Mouse (Mus musculus) erythroblast, embryonic 14.5 days (primary cell): ENCODE measurements around the gene Kpna3. TPM values are rescaled to one million over a fixed set of nuclear protein-coding genes. Genes with fewer than 3 reads are reported as not detected.
"Not testable (repeated sequence)": the region's sequence is repeated elsewhere in the genome, so short reads cannot be mapped to it uniquely, and the experiment has no call there.

Experiments used
- H3K27me3 ChIP-seq: 2 replicates; pipeline ENCODE4 v1.6.1; 2012; ENCODE audit warnings: inconsistent platforms; ENCODE audit not compliant: control insufficient read depth
- H3K36me3 ChIP-seq: 2 replicates; pipeline ENCODE4 v1.6.1; 2012; ENCODE audit warnings: mild to moderate bottlenecking, inconsistent platforms; ENCODE audit not compliant: control insufficient read depth
- H3K4me1 ChIP-seq: 2 replicates; pipeline ENCODE4 v1.6.1; 2012; ENCODE audit warnings: inconsistent platforms; ENCODE audit not compliant: control insufficient read depth
- H3K4me3 ChIP-seq: replicated peaks from 2 replicates; pipeline ENCODE3; 2012; ENCODE audit warnings: moderate library complexity, mild to moderate bottlenecking, inconsistent platforms
- H3K9me3 ChIP-seq: 2 replicates; pipeline ENCODE4 v1.6.1; 2012; ENCODE audit warnings: low read length, inconsistent platforms, mixed read lengths; ENCODE audit not compliant: control insufficient read depth
- GATA1 ChIP-seq: IDR thresholded peaks from 2 replicates; pipeline ENCODE4 v1.6.1; 2012; ENCODE audit warnings: low read length, inconsistent platforms, mixed read lengths
- TAL1 ChIP-seq: IDR thresholded peaks from 3 replicates; pipeline ENCODE4 v1.6.1; 2012; ENCODE audit warnings: low read length, inconsistent platforms, mixed read lengths
- polyA plus RNA-seq: library from polyadenylated mRNA; stranded (reverse); fragments of >175 nt; gene quantifications from 2 replicates; pipeline ENCODE4 v1.2.3, GENCODE M21; 2012

Kpna3 gene
- polyA plus RNA-seq, 1 experiment, result 0.49 TPM

DNA sequence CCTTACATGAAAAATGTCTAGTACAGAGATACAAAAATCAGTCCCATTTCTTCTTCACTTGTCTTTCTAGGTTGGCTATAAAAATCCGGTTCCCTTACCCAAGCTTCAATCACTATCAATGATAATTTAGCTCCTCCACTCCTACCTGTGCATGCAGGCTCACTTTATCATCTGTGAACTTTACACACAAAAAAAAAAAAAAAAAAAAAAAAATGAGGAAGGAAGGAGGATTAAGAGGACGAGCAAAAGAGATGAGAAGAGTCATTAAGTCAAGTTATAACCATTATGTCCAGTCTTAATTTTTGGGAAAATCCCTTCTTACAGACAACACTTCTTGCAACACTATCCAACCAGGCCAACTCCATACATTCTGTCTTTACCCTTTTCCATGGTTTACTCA, 2.8 kb downstream of the Kpna3 start:
- H3K4me1 ChIP-seq, result peaks cover 60% of the 10 kb centered on the region
- H3K9me3 ChIP-seq, result no peaks in the 10 kb centered on the region
- H3K4me3 ChIP-seq, result no peak overlapping the region
- no peaks in the 10 kb centered on the region for H3K27me3 ChIP-seq
- TF ChIP-seq TAL1, result no peak
- no peak for TF ChIP-seq GATA1
- peaks cover 30% of the 10 kb centered on the region for H3K36me3 ChIP-seq

DNA sequence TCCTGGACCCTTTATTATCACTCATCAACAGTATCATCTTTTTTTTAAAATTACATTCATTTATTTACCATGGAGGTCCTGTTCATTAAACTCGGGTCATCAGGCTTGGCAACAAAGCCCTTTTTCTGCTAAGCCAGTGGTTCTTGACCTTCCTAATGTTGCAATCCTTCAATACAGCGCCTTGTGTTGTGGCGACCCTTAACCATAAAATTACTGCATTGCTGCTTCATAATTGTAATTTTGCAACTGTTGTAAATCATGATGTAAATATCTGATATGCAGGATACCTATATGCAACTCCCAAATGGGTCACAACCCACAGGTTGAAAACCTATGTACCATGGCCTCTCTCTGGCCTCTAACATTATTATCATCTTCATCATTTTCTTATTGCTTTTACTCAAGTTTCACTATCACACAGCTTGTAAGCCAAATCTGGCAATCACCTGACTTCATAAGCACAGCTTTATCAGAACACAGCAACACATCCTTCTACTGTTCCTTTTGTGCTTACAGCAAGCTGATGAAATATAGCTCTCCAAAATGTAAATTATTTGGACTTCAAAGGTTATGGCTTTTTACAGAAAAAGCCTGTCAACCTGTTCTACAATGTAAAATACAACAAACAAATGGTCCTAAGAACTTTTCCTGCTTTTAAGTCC, 11.4 kb downstream of the Kpna3 start:
- H3K27me3 ChIP-seq, result no peaks in the 10 kb centered on the region
- no peaks in the 10 kb centered on the region for H3K9me3 ChIP-seq
- H3K4me3 ChIP-seq, result no peak overlapping the region
- H3K4me1 ChIP-seq, result peaks cover 39% of the 10 kb centered on the region
- H3K36me3 ChIP-seq, result peaks cover 30% of the 10 kb centered on the region
- TF ChIP-seq GATA1 (no peak), TAL1 (no peak)

DNA sequence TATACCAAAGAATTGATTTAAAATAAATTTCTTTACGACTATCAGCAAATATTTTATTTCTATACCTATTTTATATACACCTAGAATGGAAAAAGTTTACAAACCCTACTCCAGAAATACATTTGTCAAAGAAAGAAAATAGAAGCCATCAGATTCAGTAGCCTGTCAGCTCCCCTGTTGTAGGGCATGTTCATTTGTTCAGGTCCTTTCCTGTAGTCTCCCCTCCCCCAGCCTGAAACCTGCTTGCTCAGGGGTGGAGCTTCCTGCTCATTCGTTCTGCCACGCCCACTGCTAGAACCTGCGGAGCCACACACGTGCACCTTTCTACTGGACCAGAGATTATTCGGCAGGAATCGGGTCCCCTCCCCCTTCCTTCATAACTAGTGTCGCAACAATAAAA, 12.6 kb downstream of the Kpna3 start:
- peaks cover 29% of the 10 kb centered on the region for H3K4me1 ChIP-seq
- peaks cover 28% of the 10 kb centered on the region for H3K36me3 ChIP-seq
- not testable (repeated sequence) for H3K27me3 ChIP-seq, H3K4me3 ChIP-seq, H3K9me3 ChIP-seq

DNA sequence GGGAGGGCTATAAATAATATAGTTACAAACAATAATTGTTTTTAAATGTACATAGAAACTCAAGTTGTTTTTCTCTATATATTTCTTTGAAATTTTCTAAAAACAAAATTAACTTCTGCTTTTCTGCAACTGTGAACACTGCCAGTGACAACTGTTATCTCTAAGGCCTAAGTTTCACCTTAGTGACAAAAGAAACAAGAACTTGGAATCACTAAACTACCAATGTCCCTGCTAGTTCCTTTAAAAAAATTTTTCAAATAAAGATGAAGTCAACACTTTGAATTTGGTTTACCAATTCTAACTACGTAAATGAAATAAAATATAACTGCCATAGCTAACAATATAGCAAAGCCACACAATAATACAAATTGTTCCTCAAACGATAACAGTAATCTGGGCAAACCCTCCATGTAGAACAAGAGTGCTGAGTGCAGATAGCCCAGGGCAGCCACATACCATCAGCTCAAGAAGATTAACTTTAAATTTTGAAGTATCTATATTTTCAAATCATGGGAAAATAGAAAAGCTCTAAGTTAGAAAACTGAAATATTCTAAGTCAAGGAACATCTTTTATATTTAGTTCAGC, 14.5 kb downstream of the Kpna3 start:
- H3K27me3 ChIP-seq, result no peaks in the 10 kb centered on the region
- no peak overlapping the region for H3K4me3 ChIP-seq
- H3K9me3 ChIP-seq, result no peaks in the 10 kb centered on the region
- H3K4me1 ChIP-seq, result peaks cover 32% of the 10 kb centered on the region
- H3K36me3 ChIP-seq, result peaks cover 22% of the 10 kb centered on the region
- TF ChIP-seq GATA1 (no peak), TAL1 (no peak)

DNA sequence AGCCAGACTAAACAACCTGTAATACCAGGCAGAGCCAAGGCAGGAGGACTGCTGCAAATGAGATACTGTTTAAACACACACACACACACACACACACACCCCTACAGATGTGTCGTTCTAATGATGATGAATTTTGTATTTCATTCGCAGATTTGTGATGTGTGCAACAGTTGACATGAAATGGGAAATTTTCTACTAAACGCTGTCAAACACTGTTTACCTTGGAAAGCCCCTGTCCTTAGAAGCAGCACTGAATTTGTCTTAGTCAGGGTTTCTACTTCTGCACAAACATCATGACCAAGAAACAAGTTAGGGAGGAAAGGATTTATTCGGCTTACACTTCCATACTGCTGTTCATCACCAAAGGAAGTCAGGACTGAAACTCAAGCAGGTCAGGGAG, 24.0 kb downstream of the Kpna3 start:
- Histone ChIP-seq H3K27me3 (no peaks in the 10 kb centered on the region), H3K36me3 (peaks cover 3% of the 10 kb centered on the region; the same call in 1 of the 2 replicates), H3K4me1 (peaks cover 13% of the 10 kb centered on the region), H3K9me3 (no peaks in the 10 kb centered on the region), H3K4me3 (no peak overlapping the region)
- TF ChIP-seq TAL1, result no peak
- TF ChIP-seq GATA1, result no peak

DNA sequence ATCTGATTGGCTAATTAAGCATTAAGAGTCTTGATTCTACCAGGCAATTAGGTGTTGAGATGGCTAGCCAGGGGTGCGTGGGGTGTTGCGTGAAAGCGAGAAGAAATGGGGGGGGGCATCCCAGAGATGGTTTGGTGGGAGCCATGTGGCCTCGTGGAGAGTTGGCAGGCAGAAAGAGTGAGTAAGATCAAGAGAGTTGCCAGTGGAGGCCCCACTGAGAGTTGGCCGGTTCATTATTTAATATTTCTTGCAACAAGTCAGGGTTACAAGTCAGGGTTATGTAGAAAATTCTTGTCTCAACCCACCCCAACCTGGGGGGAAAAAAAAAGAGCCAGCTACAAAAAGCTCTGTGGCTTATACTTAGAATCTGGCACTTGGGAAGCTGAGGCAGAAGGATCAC, 24.4 kb downstream of the Kpna3 start:
- TF ChIP-seq GATA1 (no peak), TAL1 (no peak)
- no peaks in the 10 kb centered on the region for H3K27me3 ChIP-seq

DNA sequence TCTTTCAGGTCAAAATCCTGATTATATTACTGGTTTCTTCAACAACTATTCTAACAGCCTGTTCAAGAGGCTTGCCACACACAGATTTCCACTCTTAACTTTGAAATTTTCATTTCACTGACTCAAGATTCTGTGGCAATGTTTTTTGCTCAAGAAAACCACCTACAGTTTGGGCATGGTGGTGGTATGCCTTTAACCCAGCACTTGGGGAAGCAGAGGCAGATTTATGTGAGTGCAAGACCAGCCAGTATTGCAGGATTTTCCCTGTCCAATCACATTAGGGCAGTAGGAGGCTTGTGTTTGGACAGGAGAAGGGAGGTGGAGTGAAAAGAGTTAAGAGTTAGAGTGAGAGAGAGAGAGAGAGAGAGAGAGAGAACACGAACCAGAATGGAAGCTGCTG, 24.9 kb downstream of the Kpna3 start:
- Histone ChIP-seq H3K4me3 (no peak overlapping the region), H3K4me1 (peaks cover 18% of the 10 kb centered on the region), H3K27me3 (no peaks in the 10 kb centered on the region), H3K36me3 (peaks cover 3% of the 10 kb centered on the region; the same call in 1 of the 2 replicates), H3K9me3 (no peaks in the 10 kb centered on the region)
- TF ChIP-seq TAL1, result no peak
- TF ChIP-seq GATA1, result no peak

More for the DNA sequence above, 24.4 kb downstream of the Kpna3 start:
- peaks cover 15% of the 10 kb centered on the region for H3K4me1 ChIP-seq
- H3K4me3 ChIP-seq, result no peak overlapping the region
- peaks cover 3% of the 10 kb centered on the region; the same call in 1 of the 2 replicates for H3K36me3 ChIP-seq
- H3K9me3 ChIP-seq, result no peaks in the 10 kb centered on the region

DNA sequence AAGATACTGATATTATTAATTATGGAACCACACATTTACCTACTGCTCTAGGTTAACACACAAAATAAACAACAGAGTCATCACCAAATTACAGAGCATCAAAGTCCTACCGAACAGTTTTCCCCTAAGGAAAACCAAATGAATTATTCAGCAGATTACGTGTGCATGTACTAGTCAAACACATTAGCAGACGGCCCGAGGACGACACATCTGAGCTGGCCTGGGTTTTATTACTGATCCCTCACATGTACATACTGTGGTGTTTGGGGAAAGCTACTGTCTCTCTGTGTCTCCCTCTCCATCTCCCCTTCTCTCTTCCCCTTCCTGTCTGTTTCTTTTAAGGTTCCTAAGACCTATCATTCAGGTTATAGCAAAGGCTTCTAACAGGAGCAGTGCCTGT, 25.5 kb downstream of the Kpna3 start:
- no peak overlapping the region for H3K4me3 ChIP-seq
- peaks cover 18% of the 10 kb centered on the region for H3K4me1 ChIP-seq

DNA sequence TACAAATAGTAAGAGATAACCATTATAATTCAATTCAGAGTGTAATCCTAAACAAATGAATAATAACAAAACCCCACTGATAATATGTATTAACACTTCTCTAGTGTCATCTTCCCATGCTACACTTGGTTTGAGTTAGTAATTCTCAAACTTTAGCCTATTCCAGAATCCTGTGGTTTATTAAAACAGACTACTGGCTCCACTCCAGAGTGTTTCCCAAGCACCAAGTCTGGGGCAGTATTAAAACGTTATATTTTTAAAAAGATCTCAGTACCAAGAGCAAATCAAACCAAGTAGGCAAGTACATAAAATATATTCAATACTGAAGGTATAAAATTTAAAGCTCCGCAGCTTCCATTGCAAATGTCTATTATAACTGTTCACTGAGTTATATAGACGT, 26.0 kb downstream of the Kpna3 start:
- Histone ChIP-seq H3K27me3 (no peaks in the 10 kb centered on the region), H3K4me1 (peaks cover 19% of the 10 kb centered on the region), H3K36me3 (peaks cover 6% of the 10 kb centered on the region), H3K4me3 (no peak overlapping the region), H3K9me3 (no peaks in the 10 kb centered on the region)
- TF ChIP-seq TAL1 (no peak), GATA1 (no peak)

More for the DNA sequence above, 25.5 kb downstream of the Kpna3 start:
- Histone ChIP-seq H3K36me3 (peaks cover 3% of the 10 kb centered on the region; the same call in 1 of the 2 replicates), H3K27me3 (no peaks in the 10 kb centered on the region), H3K9me3 (no peaks in the 10 kb centered on the region)
- TF ChIP-seq GATA1 (no peak), TAL1 (no peak)

DNA sequence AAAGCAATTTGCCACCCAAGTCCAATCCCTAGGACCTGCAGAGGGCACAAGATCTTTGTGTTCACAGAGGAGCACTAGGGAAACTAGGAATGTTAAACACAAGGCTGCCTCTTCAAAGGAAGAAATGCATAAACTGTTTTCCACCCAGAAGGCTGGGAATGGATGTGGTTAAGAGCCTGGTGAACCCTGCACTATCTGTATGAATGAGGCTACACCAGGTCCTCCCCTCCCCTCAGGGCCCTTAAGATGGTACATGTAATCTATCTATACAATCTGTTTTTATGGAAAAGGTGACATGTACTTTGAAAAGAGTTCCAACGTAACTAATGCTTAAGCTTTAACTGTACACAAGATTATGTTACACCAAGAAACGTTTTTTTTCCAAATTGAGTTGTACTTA, 29.7 kb downstream of the Kpna3 start:
- Histone ChIP-seq H3K27me3 (no peaks in the 10 kb centered on the region), H3K4me1 (peaks cover 15% of the 10 kb centered on the region), H3K9me3 (no peaks in the 10 kb centered on the region), H3K4me3 (no peak overlapping the region), H3K36me3 (peaks cover 6% of the 10 kb centered on the region)
- no peak for TF ChIP-seq TAL1
- TF ChIP-seq GATA1, result no peak
